Mouse (Mus musculus) heart, embryonic 13.5 days (tissue): Measurements from ENCODE around the gene Gpsm1. TPM values are rescaled to one million over a fixed set of nuclear protein-coding genes. Genes with fewer than 3 reads are reported as not detected.

ENCODE experiments used
- ATAC-seq: fragments of 200-750 bp; cut with Nextera tagmentation; 2 replicates; pipeline ENCODE4 v1.8.0; 2017; ENCODE audit warnings: moderate TSS enrichment; ENCODE audit not compliant: insufficient number of reproducible peaks, low FRiP score, low TSS enrichment; ENCODE audit errors: extremely low read depth
- H3K27ac ChIP-seq: fragments of 300-500 bp; sonication (generic); replicated peaks from 2 replicates; pipeline ENCODE4 v1.5.1; 2015; ENCODE audit warnings: moderate library complexity, mild to moderate bottlenecking, inconsistent platforms
- H3K27me3 ChIP-seq: fragments of 300-500 bp; sonication (generic); replicated peaks from 2 replicates; pipeline ENCODE4 v1.6.1; 2015; ENCODE audit warnings: mild to moderate bottlenecking, inconsistent platforms
- H3K36me3 ChIP-seq: fragments of 300-500 bp; sonication (generic); 2 replicates; pipeline ENCODE4 v1.6.1; 2015; ENCODE audit warnings: mild to moderate bottlenecking, inconsistent platforms
- H3K4me1 ChIP-seq: fragments of 300-500 bp; sonication (generic); 2 replicates; pipeline ENCODE4 v1.6.1; 2015; ENCODE audit warnings: inconsistent platforms
- H3K4me2 ChIP-seq: fragments of 300-500 bp; sonication (generic); 2 replicates; pipeline ENCODE4 v1.6.1; 2015; ENCODE audit warnings: inconsistent platforms, mild to moderate bottlenecking, moderate library complexity
- H3K4me3 ChIP-seq: fragments of 300-500 bp; sonication (generic); 2 replicates; pipeline ENCODE4 v1.5.1; 2015; ENCODE audit warnings: moderate library complexity, mild to moderate bottlenecking, inconsistent platforms
- H3K9ac ChIP-seq: fragments of 300-500 bp; sonication (generic); 2 replicates; pipeline ENCODE4 v1.6.1; 2015; ENCODE audit warnings: inconsistent platforms, mild to moderate bottlenecking, moderate library complexity
- H3K9me3 ChIP-seq: fragments of 300-500 bp; sonication (generic); 2 replicates; pipeline ENCODE4 v1.6.1; 2016; ENCODE audit warnings: inconsistent platforms
- WGBS: fragments of 180-500 bp; shearing (Covaris S2); methylation state at CpG from one replicate; pipeline ENCODE4 v1.1.7; 2015; ENCODE audit warnings: mixed read lengths; 5-methylcytosine and 5-hydroxymethylcytosine counted together
- polyA plus RNA-seq: library from polyadenylated mRNA; unstranded; fragments of >200 nt; fragmentation: Nextera tagmentation; extraction: Ambion mirVana; gene quantifications from 2 replicates; pipeline ENCODE4 v1.2.1, GENCODE M21; 2015

Gene Gpsm1
- polyA plus RNA-seq, 1 experiment from 2014 or later, result 37.3 TPM

- Histone ChIP-seq H3K4me1 (peaks cover 43% of the 10 kb centered on the region), H3K36me3 (no peaks in the 10 kb centered on the region), H3K9me3 (no peaks in the 10 kb centered on the region), H3K27me3 (peaks cover 12% of the 10 kb centered on the region; the same call in 1 of the 2 replicates), H3K4me2 (peak overlapping the region; percentile 67), H3K27ac (peak overlapping the region; percentile 54), H3K9ac (peak overlapping the region; percentile 33), H3K4me3 (peak overlapping the region; percentile 39)
- WGBS, result 5% methylated on average over 10 of the region's 10 CpGs
- peak; percentile 37 for ATAC-seq
Measured at GRCm38 (mm10) chr2:26298208-26298855, 17.0 kb upstream of the Gpsm1 start.

- WGBS, result 46% methylated on average over 4 of the region's 4 CpGs
- H3K4me1 ChIP-seq, result peaks cover 43% of the 10 kb centered on the region
- H3K4me3 ChIP-seq, result no peak overlapping the region
- no peaks in the 10 kb centered on the region for H3K9me3 ChIP-seq
- no peaks in the 10 kb centered on the region for H3K36me3 ChIP-seq
- H3K27ac ChIP-seq, result peak overlapping the region; percentile 54; the same call in 1 of the 2 replicates
- ATAC-seq, result no peak
- peak overlapping the region; percentile 52 for H3K9ac ChIP-seq
- H3K4me2 ChIP-seq, result peak overlapping the region; percentile 67
- 0 out of 2 replicates have a peak, but pooled peaks cover 9% of the 10 kb centered on the region for H3K27me3 ChIP-seq
Measured at GRCm38 (mm10) chr2:26298856-26299230, 16.5 kb upstream of the Gpsm1 start.

- no peaks in the 10 kb centered on the region for H3K9me3 ChIP-seq
- 46% methylated on average over 7 of the region's 7 CpGs for WGBS
- peaks cover 43% of the 10 kb centered on the region for H3K4me1 ChIP-seq
- no peak for ATAC-seq
- H3K27ac ChIP-seq, result 0 out of 2 replicates have a peak overlapping the region, but pooled peaks have one; percentile 54
- peak overlapping the region; percentile 52 for H3K9ac ChIP-seq
- no peak overlapping the region for H3K4me3 ChIP-seq
- 0 out of 2 replicates have a peak, but pooled peaks cover 9% of the 10 kb centered on the region for H3K27me3 ChIP-seq
- H3K4me2 ChIP-seq, result peak overlapping the region; percentile 67; the same call in 1 of the 2 replicates
- no peaks in the 10 kb centered on the region for H3K36me3 ChIP-seq
Measured at GRCm38 (mm10) chr2:26299336-26299735, 16.0 kb upstream of the Gpsm1 start.

- peak overlapping the region; percentile 30; the same call in 1 of the 2 replicates for H3K4me2 ChIP-seq
- no peak for ATAC-seq
- H3K4me1 ChIP-seq, result peaks cover 43% of the 10 kb centered on the region
- peak overlapping the region; percentile 52; the same call in 1 of the 2 replicates for H3K9ac ChIP-seq
- no peaks in the 10 kb centered on the region for H3K36me3 ChIP-seq
- peak overlapping the region; percentile 57 for H3K27ac ChIP-seq
- H3K4me3 ChIP-seq, result no peak overlapping the region
- WGBS, result 27% methylated on average over 5 of the region's 5 CpGs
- 0 out of 2 replicates have a peak, but pooled peaks cover 9% of the 10 kb centered on the region for H3K27me3 ChIP-seq
- H3K9me3 ChIP-seq, result no peaks in the 10 kb centered on the region
Measured at GRCm38 (mm10) chr2:26300161-26300807, 15.0 kb upstream of the Gpsm1 start.

GRCm38 (mm10) chr2:26300808-26301174 is 14.5 kb upstream of the Gpsm1 start:
- H3K9ac ChIP-seq, result no peak overlapping the region
- no peaks in the 10 kb centered on the region for H3K9me3 ChIP-seq
- 0 out of 2 replicates have a peak, but pooled peaks cover 9% of the 10 kb centered on the region for H3K27me3 ChIP-seq
- no peaks in the 10 kb centered on the region for H3K36me3 ChIP-seq
- H3K4me1 ChIP-seq, result peaks cover 43% of the 10 kb centered on the region
- no peak for ATAC-seq
- peak overlapping the region; percentile 30; the same call in 1 of the 2 replicates for H3K4me2 ChIP-seq
- H3K27ac ChIP-seq, result peak overlapping the region; percentile 57
- 1% methylated on average over 3 of the region's 3 CpGs for WGBS
- no peak overlapping the region for H3K4me3 ChIP-seq

GRCm38 (mm10) chr2:26302005-26302503 is 13.3 kb upstream of the Gpsm1 start:
- Histone ChIP-seq H3K9me3 (no peaks in the 10 kb centered on the region), H3K9ac (no peak overlapping the region), H3K27ac (no peak overlapping the region), H3K4me1 (peaks cover 36% of the 10 kb centered on the region), H3K27me3 (0 out of 2 replicates have a peak, but pooled peaks cover 9% of the 10 kb centered on the region), H3K4me2 (no peak overlapping the region), H3K4me3 (no peak overlapping the region), H3K36me3 (no peaks in the 10 kb centered on the region)
- no peak for ATAC-seq
- WGBS, result 80% methylated on average over 10 of the region's 10 CpGs

GRCm38 (mm10) chr2:26304711-26305110 is 10.6 kb upstream of the Gpsm1 start:
- H3K4me1 ChIP-seq, result peaks cover 18% of the 10 kb centered on the region
- H3K36me3 ChIP-seq, result no peaks in the 10 kb centered on the region
- H3K27me3 ChIP-seq, result 0 out of 2 replicates have a peak, but pooled peaks cover under 1% of the 10 kb centered on the region
- no peak overlapping the region for H3K27ac ChIP-seq
- no peak overlapping the region for H3K9ac ChIP-seq
- ATAC-seq, result no peak
- WGBS, result 50% methylated on average over 1 of the region's 1 CpGs
- H3K9me3 ChIP-seq, result no peaks in the 10 kb centered on the region
- H3K4me2 ChIP-seq, result no peak overlapping the region
- H3K4me3 ChIP-seq, result no peak overlapping the region

GRCm38 (mm10) chr2:26305555-26305954 is 9.8 kb upstream of the Gpsm1 start:
- Histone ChIP-seq H3K4me2 (no peak overlapping the region), H3K27ac (no peak overlapping the region), H3K4me3 (no peak overlapping the region), H3K4me1 (peaks cover 18% of the 10 kb centered on the region), H3K9ac (no peak overlapping the region), H3K27me3 (no peaks in the 10 kb centered on the region), H3K36me3 (no peaks in the 10 kb centered on the region), H3K9me3 (no peaks in the 10 kb centered on the region)
- ATAC-seq, result no peak
- WGBS, result 68% methylated on average over 2 of the region's 2 CpGs

GRCm38 (mm10) chr2:26306702-26307101 is 8.6 kb upstream of the Gpsm1 start:
- Histone ChIP-seq H3K27ac (no peak overlapping the region), H3K4me1 (peaks cover 20% of the 10 kb centered on the region), H3K36me3 (no peaks in the 10 kb centered on the region), H3K9me3 (no peaks in the 10 kb centered on the region), H3K27me3 (no peaks in the 10 kb centered on the region), H3K9ac (no peak overlapping the region), H3K4me3 (no peak overlapping the region), H3K4me2 (no peak overlapping the region)
- 79% methylated on average over 3 of the region's 3 CpGs for WGBS
- no peak for ATAC-seq

- no peaks in the 10 kb centered on the region for H3K27me3 ChIP-seq
- H3K27ac ChIP-seq, result peak overlapping the region; percentile 87
- no peak overlapping the region for H3K4me3 ChIP-seq
- peak overlapping the region; percentile 44 for H3K4me2 ChIP-seq
- peaks cover 38% of the 10 kb centered on the region for H3K4me1 ChIP-seq
- no peaks in the 10 kb centered on the region for H3K9me3 ChIP-seq
- no peaks in the 10 kb centered on the region for H3K36me3 ChIP-seq
- WGBS, result 14% methylated on average over 10 of the region's 10 CpGs
- H3K9ac ChIP-seq, result peak overlapping the region; percentile 37; the same call in 1 of the 2 replicates
- ATAC-seq, result no peak
Measured at GRCm38 (mm10) chr2:26309739-26310138, 5.6 kb upstream of the Gpsm1 start.

GRCm38 (mm10) chr2:26311936-26312335 is 3.4 kb upstream of the Gpsm1 start:
- H3K27me3 ChIP-seq, result no peaks in the 10 kb centered on the region
- H3K4me1 ChIP-seq, result peaks cover 54% of the 10 kb centered on the region
- WGBS, result 46% methylated on average over 5 of the region's 5 CpGs
- no peaks in the 10 kb centered on the region for H3K9me3 ChIP-seq
- H3K36me3 ChIP-seq, result no peaks in the 10 kb centered on the region
- H3K9ac ChIP-seq, result no peak overlapping the region
- no peak overlapping the region for H3K27ac ChIP-seq
- no peak overlapping the region for H3K4me2 ChIP-seq
- H3K4me3 ChIP-seq, result no peak overlapping the region
- ATAC-seq, result no peak
